Mouse (Mus musculus) bone marrow, adult 2 months (tissue): ENCODE data around the gene Slc9a3r2.

Experiments
- CTCF ChIP-seq: fragments of 200-500 bp; IDR thresholded peaks from 2 replicates; pipeline ENCODE4 v1.5.1; 2011; ENCODE audit warnings: low read length, control low read depth; ENCODE audit not compliant: control insufficient read depth, insufficient read depth
- POLR2A ChIP-seq: fragments of 200-500 bp; IDR thresholded peaks from 2 replicates; pipeline ENCODE4 v1.6.1; 2011; ENCODE audit warnings: low read depth, mild to moderate bottlenecking, control low read depth, low read length, borderline replicate concordance; ENCODE audit not compliant: control insufficient read depth

GRCm38 (mm10) chr17:24617561-24618194 lies 32.4 kb downstream of the Slc9a3r2 start:
- TF ChIP-seq POLR2A (no peak), CTCF (no peak)
